Mouse (Mus musculus): ENCODE measurements at regions not wholly inside any gene's neighbourhood (a gene's known extent, or its start where the extent isn't known, plus 50 kb on each side); places are given as distances from the start of the nearest gene placed in this dataset.

GRCm38 (mm10) chr9:101670111-101670510, 191.5 kb upstream of the 9630041A04Rik start:
- H3K9me3 ChIP-seq (replicated peaks): no peaks in the 10 kb centered on the region
- no peaks in the 10 kb centered on the region for H3K36me3 ChIP-seq
- WGBS: 80% methylated on average over 1 of the region's 1 CpGs
- no peak overlapping the region for H3K9ac ChIP-seq
- H3K4me2 ChIP-seq (replicated peaks): no peak overlapping the region
- no peak for ATAC-seq (ENCODE audit: insufficient number of reproducible peaks, low FRiP score, low TSS enrichment, low read depth)
- H3K27me3 ChIP-seq: no peaks in the 10 kb centered on the region
- no peak overlapping the region for H3K27ac ChIP-seq (replicated peaks)
- no peaks in the 10 kb centered on the region for H3K4me1 ChIP-seq
- no peak overlapping the region for H3K4me3 ChIP-seq (replicated peaks)

GRCm38 (mm10) chr9:101649816-101650215, 211.8 kb upstream of the 9630041A04Rik start:
- WGBS: 77% methylated on average over 5 of the region's 5 CpGs
- Histone ChIP-seq H3K4me3 (replicated peaks) (no peak overlapping the region), H3K4me1 (no peaks in the 10 kb centered on the region), H3K9ac (no peak overlapping the region), H3K36me3 (no peaks in the 10 kb centered on the region), H3K27me3 (no peaks in the 10 kb centered on the region), H3K27ac (replicated peaks) (no peak overlapping the region), H3K9me3 (replicated peaks) (no peaks in the 10 kb centered on the region), H3K4me2 (replicated peaks) (no peak overlapping the region)
- no peak for ATAC-seq (ENCODE audit: insufficient number of reproducible peaks, low FRiP score, low TSS enrichment, low read depth)

GRCm38 (mm10) chr9:101641524-101641923, 220.1 kb upstream of the 9630041A04Rik start:
- ATAC-seq (ENCODE audit: insufficient number of reproducible peaks, low FRiP score, low TSS enrichment, low read depth): no peak
- no peaks in the 10 kb centered on the region for H3K4me1 ChIP-seq
- no peak overlapping the region for H3K27ac ChIP-seq (replicated peaks)
- 63% methylated on average over 3 of the region's 3 CpGs for WGBS
- no peak overlapping the region for H3K9ac ChIP-seq
- H3K27me3 ChIP-seq: no peaks in the 10 kb centered on the region
- H3K4me3 ChIP-seq (replicated peaks): no peak overlapping the region
- no peaks in the 10 kb centered on the region for H3K9me3 ChIP-seq (replicated peaks)
- no peaks in the 10 kb centered on the region for H3K36me3 ChIP-seq
- H3K4me2 ChIP-seq (replicated peaks): no peak overlapping the region

GRCm38 (mm10) chr9:101640598-101640997, 221.0 kb upstream of the 9630041A04Rik start:
- Histone ChIP-seq H3K36me3 (no peaks in the 10 kb centered on the region), H3K9me3 (replicated peaks) (no peaks in the 10 kb centered on the region), H3K27ac (replicated peaks) (no peak overlapping the region), H3K4me3 (replicated peaks) (no peak overlapping the region), H3K4me1 (no peaks in the 10 kb centered on the region), H3K9ac (no peak overlapping the region), H3K27me3 (no peaks in the 10 kb centered on the region), H3K4me2 (replicated peaks) (no peak overlapping the region)
- no peak for ATAC-seq (ENCODE audit: insufficient number of reproducible peaks, low FRiP score, low TSS enrichment, low read depth)

- Histone ChIP-seq H3K27me3 (no peaks in the 10 kb centered on the region; the same call in 1 of the 2 replicates), H3K4me3 (replicated peaks) (no peak overlapping the region), H3K9ac (no peak overlapping the region), H3K4me2 (replicated peaks) (no peak overlapping the region), H3K27ac (replicated peaks) (no peak overlapping the region), H3K4me1 (no peaks in the 10 kb centered on the region), H3K9me3 (replicated peaks) (no peaks in the 10 kb centered on the region), H3K36me3 (no peaks in the 10 kb centered on the region)
- WGBS: 79% methylated on average over 2 of the region's 2 CpGs
- no peak for ATAC-seq (ENCODE audit: insufficient number of reproducible peaks, low FRiP score, low TSS enrichment, low read depth)
These were observed 245.4 kb upstream of the 9630041A04Rik start for GRCm38 (mm10) chr9:101616261-101616660.

GRCm38 (mm10) chr9:101615176-101615575, 246.5 kb upstream of the 9630041A04Rik start:
- H3K36me3 ChIP-seq: no peaks in the 10 kb centered on the region

GRCm38 (mm10) chr9:101613933-101614332, 247.7 kb upstream of the 9630041A04Rik start:
- 72% methylated on average over 3 of the region's 3 CpGs for WGBS
- no peaks in the 10 kb centered on the region for H3K9me3 ChIP-seq (replicated peaks)
- no peaks in the 10 kb centered on the region; the same call in 1 of the 2 replicates for H3K27me3 ChIP-seq
- no peak for ATAC-seq (ENCODE audit: insufficient number of reproducible peaks, low FRiP score, low TSS enrichment, low read depth)
- no peak overlapping the region for H3K4me2 ChIP-seq (replicated peaks)
- no peak overlapping the region for H3K27ac ChIP-seq (replicated peaks)
- no peak overlapping the region for H3K9ac ChIP-seq
- H3K4me1 ChIP-seq: no peaks in the 10 kb centered on the region
- H3K36me3 ChIP-seq: no peaks in the 10 kb centered on the region
- H3K4me3 ChIP-seq (replicated peaks): no peak overlapping the region

More at GRCm38 (mm10) chr9:101615176-101615575, 246.5 kb upstream of the 9630041A04Rik start:
- ATAC-seq (ENCODE audit: insufficient number of reproducible peaks, low FRiP score, low TSS enrichment, low read depth): no peak
- H3K9me3 ChIP-seq (replicated peaks): no peaks in the 10 kb centered on the region
- H3K27me3 ChIP-seq: no peaks in the 10 kb centered on the region; the same call in 1 of the 2 replicates
- no peak overlapping the region for H3K27ac ChIP-seq (replicated peaks)
- WGBS: 53% methylated on average over 3 of the region's 3 CpGs
- H3K9ac ChIP-seq: no peak overlapping the region
- no peak overlapping the region for H3K4me2 ChIP-seq (replicated peaks)
- no peak overlapping the region for H3K4me3 ChIP-seq (replicated peaks)
- no peaks in the 10 kb centered on the region for H3K4me1 ChIP-seq

- Histone ChIP-seq H3K4me1 (no peaks in the 10 kb centered on the region), H3K4me2 (replicated peaks) (no peak overlapping the region), H3K9ac (no peak overlapping the region), H3K27me3 (no peaks in the 10 kb centered on the region; the same call in 1 of the 2 replicates), H3K27ac (replicated peaks) (no peak overlapping the region), H3K36me3 (no peaks in the 10 kb centered on the region), H3K9me3 (replicated peaks) (no peaks in the 10 kb centered on the region), H3K4me3 (replicated peaks) (no peak overlapping the region)
- 47% methylated on average over 2 of the region's 2 CpGs for WGBS
- ATAC-seq (ENCODE audit: insufficient number of reproducible peaks, low FRiP score, low TSS enrichment, low read depth): no peak
These were observed 248.2 kb upstream of the 9630041A04Rik start for GRCm38 (mm10) chr9:101613471-101613870.

- Histone ChIP-seq H3K36me3 (no peaks in the 10 kb centered on the region), H3K4me3 (replicated peaks) (no peak overlapping the region), H3K4me1 (no peaks in the 10 kb centered on the region), H3K9ac (no peak overlapping the region), H3K27ac (replicated peaks) (no peak overlapping the region), H3K27me3 (no peaks in the 10 kb centered on the region; the same call in 1 of the 2 replicates), H3K9me3 (replicated peaks) (no peaks in the 10 kb centered on the region), H3K4me2 (replicated peaks) (no peak overlapping the region)
- ATAC-seq (ENCODE audit: insufficient number of reproducible peaks, low FRiP score, low TSS enrichment, low read depth): no peak
- WGBS: 78% methylated on average over 5 of the region's 5 CpGs
These were observed 248.7 kb upstream of the 9630041A04Rik start for GRCm38 (mm10) chr9:101612971-101613370.

- H3K4me2 ChIP-seq (replicated peaks): no peak overlapping the region
- no peaks in the 10 kb centered on the region for H3K4me1 ChIP-seq
- no peak overlapping the region for H3K9ac ChIP-seq
- 70% methylated on average over 4 of the region's 4 CpGs for WGBS
- H3K27me3 ChIP-seq: no peaks in the 10 kb centered on the region; the same call in 1 of the 2 replicates
- H3K27ac ChIP-seq (replicated peaks): no peak overlapping the region
- no peaks in the 10 kb centered on the region for H3K36me3 ChIP-seq
- no peak for ATAC-seq (ENCODE audit: insufficient number of reproducible peaks, low FRiP score, low TSS enrichment, low read depth)
- no peak overlapping the region for H3K4me3 ChIP-seq (replicated peaks)
- no peaks in the 10 kb centered on the region for H3K9me3 ChIP-seq (replicated peaks)
These were observed 249.1 kb upstream of the 9630041A04Rik start for GRCm38 (mm10) chr9:101612571-101612970.

GRCm38 (mm10) chr9:101611481-101611880, 250.2 kb upstream of the 9630041A04Rik start:
- ATAC-seq (ENCODE audit: insufficient number of reproducible peaks, low FRiP score, low TSS enrichment, low read depth): no peak
- Histone ChIP-seq H3K27me3 (no peaks in the 10 kb centered on the region; the same call in 1 of the 2 replicates), H3K36me3 (no peaks in the 10 kb centered on the region), H3K4me1 (no peaks in the 10 kb centered on the region), H3K4me3 (replicated peaks) (no peak overlapping the region), H3K9me3 (replicated peaks) (no peaks in the 10 kb centered on the region), H3K9ac (no peak overlapping the region), H3K27ac (replicated peaks) (no peak overlapping the region), H3K4me2 (replicated peaks) (no peak overlapping the region)
- 47% methylated on average over 3 of the region's 3 CpGs for WGBS

GRCm38 (mm10) chr9:101610806-101611443, 250.7 kb upstream of the 9630041A04Rik start:
- H3K4me1 ChIP-seq: no peaks in the 10 kb centered on the region
- no peak overlapping the region for H3K27ac ChIP-seq (replicated peaks)
- no peaks in the 10 kb centered on the region for H3K36me3 ChIP-seq
- H3K27me3 ChIP-seq: no peaks in the 10 kb centered on the region; the same call in 1 of the 2 replicates
- no peak for ATAC-seq (ENCODE audit: insufficient number of reproducible peaks, low FRiP score, low TSS enrichment, low read depth)
- no peak overlapping the region for H3K4me2 ChIP-seq (replicated peaks)
- no peak overlapping the region for H3K4me3 ChIP-seq (replicated peaks)
- H3K9me3 ChIP-seq (replicated peaks): no peaks in the 10 kb centered on the region
- 74% methylated on average over 8 of the region's 8 CpGs for WGBS
- H3K9ac ChIP-seq: no peak overlapping the region

All from embryonic facial prominence, embryonic 15.5 days (tissue).